Mouse (Mus musculus): ENCODE data around the gene Pappa2. TPM values are rescaled to one million over a fixed set of nuclear protein-coding genes. Genes with fewer than 3 reads are reported as not detected.

The Pappa2 gene
- not detected in 2 replicates for total RNA-seq (2017)

GRCm38 (mm10) chr1:158980390-158980789 is at the start of gene Pappa2:
Pappa2 (minus strand) TSS chr1:158980490.
- ATAC-seq (ENCODE audit: extremely low read depth, insufficient number of reproducible peaks, low FRiP score, poor library complexity, severe bottlenecking), result no peak

- ATAC-seq (ENCODE audit: extremely low read depth, insufficient number of reproducible peaks, low FRiP score, poor library complexity, severe bottlenecking), result no peak
These were observed 48.8 kb upstream of the Pappa2 start for GRCm38 (mm10) chr1:159029106-159029505.

- ATAC-seq (ENCODE audit: extremely low read depth, insufficient number of reproducible peaks, low FRiP score, poor library complexity, severe bottlenecking), result no peak
These were observed 34.8 kb upstream of the Pappa2 start for GRCm38 (mm10) chr1:159014940-159015660.

GRCm38 (mm10) chr1:158987042-158987441 is 6.8 kb upstream of the Pappa2 start:
- no peak for ATAC-seq (ENCODE audit: extremely low read depth, insufficient number of reproducible peaks, low FRiP score, poor library complexity, severe bottlenecking)

- ATAC-seq (ENCODE audit: extremely low read depth, insufficient number of reproducible peaks, low FRiP score, poor library complexity, severe bottlenecking), result no peak
These were observed 17.9 kb downstream of the Pappa2 start for GRCm38 (mm10) chr1:158962340-158962739.

- no peak for ATAC-seq (ENCODE audit: extremely low read depth, insufficient number of reproducible peaks, low FRiP score, poor library complexity, severe bottlenecking)
These were observed 19.3 kb downstream of the Pappa2 start for GRCm38 (mm10) chr1:158960984-158961383.

GRCm38 (mm10) chr1:158960549-158960948 is 19.7 kb downstream of the Pappa2 start:
- ATAC-seq (ENCODE audit: extremely low read depth, insufficient number of reproducible peaks, low FRiP score, poor library complexity, severe bottlenecking), result no peak

GRCm38 (mm10) chr1:158956361-158956760 is 23.9 kb downstream of the Pappa2 start:
- no peak for ATAC-seq (ENCODE audit: extremely low read depth, insufficient number of reproducible peaks, low FRiP score, poor library complexity, severe bottlenecking)

GRCm38 (mm10) chr1:158954785-158955184 is 25.5 kb downstream of the Pappa2 start:
- ATAC-seq (ENCODE audit: extremely low read depth, insufficient number of reproducible peaks, low FRiP score, poor library complexity, severe bottlenecking), result no peak

- ATAC-seq (ENCODE audit: extremely low read depth, insufficient number of reproducible peaks, low FRiP score, poor library complexity, severe bottlenecking), result no peak
These were observed 26.6 kb downstream of the Pappa2 start for GRCm38 (mm10) chr1:158953479-158954207.

- ATAC-seq (ENCODE audit: extremely low read depth, insufficient number of reproducible peaks, low FRiP score, poor library complexity, severe bottlenecking), result no peak
These were observed 31.2 kb downstream of the Pappa2 start for GRCm38 (mm10) chr1:158949041-158949440.

GRCm38 (mm10) chr1:158947981-158948735 is 32.1 kb downstream of the Pappa2 start:
- ATAC-seq (ENCODE audit: extremely low read depth, insufficient number of reproducible peaks, low FRiP score, poor library complexity, severe bottlenecking), result no peak

- no peak for ATAC-seq (ENCODE audit: extremely low read depth, insufficient number of reproducible peaks, low FRiP score, poor library complexity, severe bottlenecking)
These were observed 35.4 kb downstream of the Pappa2 start for GRCm38 (mm10) chr1:158944936-158945335.

GRCm38 (mm10) chr1:158942864-158943263 is 37.4 kb downstream of the Pappa2 start:
- no peak for ATAC-seq (ENCODE audit: extremely low read depth, insufficient number of reproducible peaks, low FRiP score, poor library complexity, severe bottlenecking)

GRCm38 (mm10) chr1:158940966-158941365 is 39.3 kb downstream of the Pappa2 start:
- ATAC-seq (ENCODE audit: extremely low read depth, insufficient number of reproducible peaks, low FRiP score, poor library complexity, severe bottlenecking), result no peak

GRCm38 (mm10) chr1:158934447-158934846 is 45.8 kb downstream of the Pappa2 start:
- ATAC-seq (ENCODE audit: extremely low read depth, insufficient number of reproducible peaks, low FRiP score, poor library complexity, severe bottlenecking), result no peak

GRCm38 (mm10) chr1:158931202-158931827 is 49.0 kb downstream of the Pappa2 start:
- ATAC-seq (ENCODE audit: extremely low read depth, insufficient number of reproducible peaks, low FRiP score, poor library complexity, severe bottlenecking), result no peak

GRCm38 (mm10) chr1:158929369-158929768 is 50.9 kb downstream of the Pappa2 start:
- ATAC-seq (ENCODE audit: extremely low read depth, insufficient number of reproducible peaks, low FRiP score, poor library complexity, severe bottlenecking), result no peak

GRCm38 (mm10) chr1:158920451-158920850 is 59.8 kb downstream of the Pappa2 start:
- ATAC-seq (ENCODE audit: extremely low read depth, insufficient number of reproducible peaks, low FRiP score, poor library complexity, severe bottlenecking), result no peak

All from neutrophil, adult 5-6 weeks (primary cell).